Mouse (Mus musculus): ENCODE measurements around the gene Pakap. TPM values are rescaled to one million over a fixed set of nuclear protein-coding genes. Genes with fewer than 3 reads are reported as not detected.

The Pakap gene
- total and polyA plus RNA-seq, 2 experiments from 2014 or later, result 6.9 to 9.5 TPM

- Histone ChIP-seq H3K36me3 (ENCODE audit: insufficient read depth) (no peaks in the 10 kb centered on the region), H3K9ac (no peak overlapping the region), H3K27ac (ENCODE audit: low read depth, low read length) (no peak overlapping the region), H3K4me2 (ENCODE audit: low read depth) (no peak overlapping the region), H3K4me3 (ENCODE audit: low read depth, low read length) (no peak overlapping the region), H3K27me3 (ENCODE audit: insufficient read depth, low read length) (no peaks in the 10 kb centered on the region), H3K4me1 (ENCODE audit: insufficient read depth) (peaks cover 4% of the 10 kb centered on the region; the same call in 1 of the 2 replicates), H3K9me3 (ENCODE audit: low read length) (no peaks in the 10 kb centered on the region)
- ATAC-seq (no peak), DNase-seq (no peak)
- TF ChIP-seq CTCF (IDR thresholded peaks at IDR 0.05; ENCODE audit: low read depth), result no peak
- 77% methylated on average over 4 of the region's 4 CpGs for WGBS
Measured at GRCm38 (mm10) chr4:57672541-57672940, 104.6 kb downstream of the Pakap start.

- WGBS, result 12% methylated on average over 12 of the region's 12 CpGs
- H3K4me1 ChIP-seq (ENCODE audit: insufficient read depth), result peaks cover 4% of the 10 kb centered on the region; the same call in 1 of the 2 replicates
Measured at GRCm38 (mm10) chr4:57672996-57673906, 105.3 kb downstream of the Pakap start.

GRCm38 (mm10) chr4:57674351-57674750, 106.4 kb downstream of the Pakap start:
- Histone ChIP-seq H3K27ac (ENCODE audit: low read depth, low read length) (no peak overlapping the region), H3K4me3 (ENCODE audit: low read depth, low read length) (no peak overlapping the region), H3K9ac (no peak overlapping the region), H3K4me2 (ENCODE audit: low read depth) (no peak overlapping the region), H3K27me3 (ENCODE audit: insufficient read depth, low read length) (no peaks in the 10 kb centered on the region), H3K9me3 (ENCODE audit: low read length) (no peaks in the 10 kb centered on the region), H3K36me3 (ENCODE audit: insufficient read depth) (no peaks in the 10 kb centered on the region), H3K4me1 (ENCODE audit: insufficient read depth) (peaks cover 4% of the 10 kb centered on the region; the same call in 1 of the 2 replicates)
- DNase-seq (no peak), ATAC-seq (no peak)
- TF ChIP-seq CTCF (IDR thresholded peaks at IDR 0.05; ENCODE audit: low read depth), result no peak
- WGBS, result 78% methylated on average over 7 of the region's 7 CpGs

More at GRCm38 (mm10) chr4:57672996-57673906, 105.3 kb downstream of the Pakap start:
- ATAC-seq, result peak; percentile 79
- Histone ChIP-seq H3K36me3 (ENCODE audit: insufficient read depth) (no peaks in the 10 kb centered on the region), H3K9me3 (ENCODE audit: low read length) (no peaks in the 10 kb centered on the region), H3K9ac (no peak overlapping the region), H3K27ac (ENCODE audit: low read depth, low read length) (no peak overlapping the region), H3K27me3 (ENCODE audit: insufficient read depth, low read length) (no peaks in the 10 kb centered on the region), H3K4me2 (ENCODE audit: low read depth) (peak overlapping the region; percentile 40), H3K4me3 (ENCODE audit: low read depth, low read length) (no peak overlapping the region; the same call in 1 of the 2 replicates)
- TF ChIP-seq CTCF (IDR thresholded peaks at IDR 0.05; ENCODE audit: low read depth), result peak; percentile 95
- peak; percentile 87 for DNase-seq

GRCm38 (mm10) chr4:57675387-57675786, 107.4 kb downstream of the Pakap start:
- Histone ChIP-seq H3K27me3 (ENCODE audit: insufficient read depth, low read length) (no peaks in the 10 kb centered on the region), H3K4me1 (ENCODE audit: insufficient read depth) (peaks cover 4% of the 10 kb centered on the region; the same call in 1 of the 2 replicates), H3K27ac (ENCODE audit: low read depth, low read length) (no peak overlapping the region), H3K4me3 (ENCODE audit: low read depth, low read length) (no peak overlapping the region), H3K9ac (no peak overlapping the region), H3K4me2 (ENCODE audit: low read depth) (peak overlapping the region; percentile 26; the same call in 1 of the 2 replicates), H3K9me3 (ENCODE audit: low read length) (no peaks in the 10 kb centered on the region), H3K36me3 (ENCODE audit: insufficient read depth) (no peaks in the 10 kb centered on the region)
- 2% methylated on average over 13 of the region's 13 CpGs for WGBS
- no peak for TF ChIP-seq CTCF (IDR thresholded peaks at IDR 0.05; ENCODE audit: low read depth)
- no peak for DNase-seq
- ATAC-seq, result no peak

DNA sequence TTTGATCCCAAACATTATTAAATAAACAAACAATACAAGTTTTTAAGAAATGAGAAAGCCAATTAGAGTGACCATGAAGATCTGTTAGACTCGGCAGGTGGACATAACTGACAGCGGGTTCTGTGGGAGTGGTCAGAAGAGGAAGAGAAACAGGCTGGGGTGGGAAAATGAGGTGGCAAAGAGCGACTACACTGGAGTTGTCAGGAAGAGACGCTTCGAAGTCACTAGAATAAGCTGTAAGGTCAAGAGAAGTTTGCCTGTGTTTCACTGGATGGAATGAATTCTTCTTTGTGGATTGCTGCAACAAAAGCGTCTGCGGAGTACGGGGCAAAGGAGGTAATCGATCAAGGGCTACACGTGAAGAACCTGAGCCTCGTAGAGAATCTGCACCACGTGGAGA, 109.9 kb downstream of the Pakap start:
- H3K4me2 ChIP-seq (ENCODE audit: low read depth), result no peak overlapping the region
- ATAC-seq, result no peak

DNA sequence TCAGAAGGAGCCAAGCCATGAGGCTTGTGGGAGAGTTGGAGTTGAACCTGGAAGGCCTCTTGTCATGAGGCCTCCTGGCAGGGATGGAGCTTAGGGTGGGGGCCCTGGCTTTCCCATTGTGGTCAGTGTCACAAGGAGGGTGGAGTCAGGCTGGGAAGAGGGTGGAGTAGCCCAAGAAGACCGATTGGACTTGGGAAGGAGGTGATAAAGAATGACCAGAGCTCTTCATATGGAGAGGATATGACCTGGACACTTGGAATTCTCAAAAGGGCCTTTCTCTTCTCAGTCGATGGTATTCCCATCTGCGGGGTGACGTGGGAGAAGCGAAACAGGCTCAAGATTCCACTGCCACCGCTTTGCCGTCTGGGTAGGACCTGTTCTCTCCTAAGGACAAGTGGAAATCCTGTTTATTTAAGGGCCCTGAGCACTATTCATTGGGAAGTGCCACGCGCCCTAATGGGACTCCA, 111.0 kb downstream of the Pakap start:
- no peak overlapping the region for H3K27ac ChIP-seq (ENCODE audit: low read depth, low read length)
- no peak for TF ChIP-seq CTCF (IDR thresholded peaks at IDR 0.05; ENCODE audit: low read depth)
- H3K9me3 ChIP-seq (ENCODE audit: low read length), result no peaks in the 10 kb centered on the region
- H3K4me1 ChIP-seq (ENCODE audit: insufficient read depth), result no peaks in the 10 kb centered on the region; the same call in 1 of the 2 replicates
- H3K27me3 ChIP-seq (ENCODE audit: insufficient read depth, low read length), result no peaks in the 10 kb centered on the region
- no peak overlapping the region for H3K9ac ChIP-seq
- DNase-seq (no peak), ATAC-seq (no peak)
- H3K4me3 ChIP-seq (ENCODE audit: low read depth, low read length), result no peak overlapping the region
- WGBS, result 86% methylated on average over 9 of the region's 9 CpGs
- no peaks in the 10 kb centered on the region for H3K36me3 ChIP-seq (ENCODE audit: insufficient read depth)
- no peak overlapping the region for H3K4me2 ChIP-seq (ENCODE audit: low read depth)

More for the DNA sequence above, 109.9 kb downstream of the Pakap start:
- no peak overlapping the region for H3K27ac ChIP-seq (ENCODE audit: low read depth, low read length)
- H3K9me3 ChIP-seq (ENCODE audit: low read length), result no peaks in the 10 kb centered on the region
- WGBS, result 86% methylated on average over 12 of the region's 12 CpGs
- no peaks in the 10 kb centered on the region for H3K36me3 ChIP-seq (ENCODE audit: insufficient read depth)
- no peak for TF ChIP-seq CTCF (IDR thresholded peaks at IDR 0.05; ENCODE audit: low read depth)
- no peaks in the 10 kb centered on the region for H3K27me3 ChIP-seq (ENCODE audit: insufficient read depth, low read length)
- H3K9ac ChIP-seq, result no peak overlapping the region
- peaks cover 4% of the 10 kb centered on the region; the same call in 1 of the 2 replicates for H3K4me1 ChIP-seq (ENCODE audit: insufficient read depth)
- H3K4me3 ChIP-seq (ENCODE audit: low read depth, low read length), result no peak overlapping the region
- no peak for DNase-seq

- Histone ChIP-seq H3K27ac (ENCODE audit: low read depth, low read length) (no peak overlapping the region), H3K4me1 (ENCODE audit: insufficient read depth) (no peaks in the 10 kb centered on the region; the same call in 1 of the 2 replicates), H3K4me2 (ENCODE audit: low read depth) (no peak overlapping the region), H3K9ac (no peak overlapping the region), H3K27me3 (ENCODE audit: insufficient read depth, low read length) (no peaks in the 10 kb centered on the region), H3K9me3 (ENCODE audit: low read length) (no peaks in the 10 kb centered on the region), H3K36me3 (ENCODE audit: insufficient read depth) (no peaks in the 10 kb centered on the region), H3K4me3 (ENCODE audit: low read depth, low read length) (no peak overlapping the region)
- DNase-seq (no peak), ATAC-seq (no peak)
- no peak for TF ChIP-seq CTCF (IDR thresholded peaks at IDR 0.05; ENCODE audit: low read depth)
- WGBS, result 60% methylated on average over 12 of the region's 12 CpGs
Measured at GRCm38 (mm10) chr4:57680186-57680585, 112.2 kb downstream of the Pakap start.
